Mouse (Mus musculus) E14TG2a.4 (cell line): Measurements from ENCODE around the gene Ranbp6.

Experiments
- H3K27me3 ChIP-seq: 2 replicates; pipeline ENCODE4 v1.6.1; 2014; ENCODE audit warnings: low read length, control low read depth; ENCODE audit not compliant: insufficient read depth
- H3K36me3 ChIP-seq: 2 replicates; pipeline ENCODE4 v1.6.1; 2014; ENCODE audit warnings: low read length, control low read depth; ENCODE audit not compliant: insufficient read depth
- H3K4me1 ChIP-seq: replicated peaks from 2 replicates; pipeline ENCODE4 v1.6.1; 2014; ENCODE audit warnings: low read depth, low read length, control low read depth
- H3K4me3 ChIP-seq: replicated peaks from 2 replicates; pipeline ENCODE4 v1.5.1; 2014; ENCODE audit warnings: mild to moderate bottlenecking, low read length
- H3K9me3 ChIP-seq: 2 replicates; pipeline ENCODE4 v1.6.1; 2014; ENCODE audit warnings: low read length, control low read depth
- CTCF ChIP-seq: conservative IDR thresholded peaks from 2 replicates; pipeline ENCODE4 v1.5.1; 2014; ENCODE audit warnings: low read length
- NANOG ChIP-seq: IDR thresholded peaks from 2 replicates; pipeline ENCODE4 v1.6.1; 2014; ENCODE audit warnings: borderline replicate concordance, low read length, mixed read lengths
- POU5F1 ChIP-seq: IDR thresholded peaks from 2 replicates; pipeline ENCODE4 v1.6.1; 2014; ENCODE audit warnings: low read length, borderline replicate concordance

Ranbp6 gene

DNA sequence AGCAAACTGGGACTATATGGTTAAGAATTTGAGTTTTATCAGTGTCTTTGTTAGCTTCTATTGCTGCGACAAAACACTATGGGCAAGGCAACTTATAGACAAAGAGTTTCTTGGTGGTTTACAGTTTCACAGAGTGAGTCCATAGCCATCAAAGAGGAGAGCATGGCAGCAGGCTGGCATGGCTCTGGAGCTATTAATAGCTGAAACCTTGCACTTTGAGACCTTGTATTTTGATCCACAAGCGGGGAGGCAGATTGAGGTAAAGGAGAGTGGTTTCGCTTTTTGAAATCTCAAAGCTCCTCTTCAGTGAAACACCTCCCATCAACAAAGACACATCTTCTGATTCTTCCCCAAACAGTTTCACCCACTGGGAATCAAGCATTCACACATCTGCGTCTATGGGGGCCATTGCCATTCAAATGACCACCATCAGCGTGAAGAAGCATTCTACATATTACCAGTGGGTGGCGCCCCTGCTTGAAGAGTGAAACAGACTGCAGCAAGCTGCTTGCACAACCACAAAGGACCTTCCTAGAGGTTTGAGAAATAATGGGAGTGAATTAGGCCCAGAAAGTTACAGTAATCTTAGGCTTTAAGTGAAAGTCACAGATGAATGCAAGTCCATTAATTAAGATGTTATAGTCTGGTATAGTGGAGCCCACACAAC is 11.4 kb upstream of the Ranbp6 start:
- Histone ChIP-seq H3K4me3 (no peak overlapping the region), H3K4me1 (0 out of 2 replicates have a peak, but pooled peaks cover 4% of the 10 kb centered on the region), H3K9me3 (no peaks in the 10 kb centered on the region), H3K36me3 (no peaks in the 10 kb centered on the region), H3K27me3 (no peaks in the 10 kb centered on the region)
- no peak for TF ChIP-seq POU5F1
- TF ChIP-seq NANOG: no peak
- TF ChIP-seq CTCF: peak; percentile 74

DNA sequence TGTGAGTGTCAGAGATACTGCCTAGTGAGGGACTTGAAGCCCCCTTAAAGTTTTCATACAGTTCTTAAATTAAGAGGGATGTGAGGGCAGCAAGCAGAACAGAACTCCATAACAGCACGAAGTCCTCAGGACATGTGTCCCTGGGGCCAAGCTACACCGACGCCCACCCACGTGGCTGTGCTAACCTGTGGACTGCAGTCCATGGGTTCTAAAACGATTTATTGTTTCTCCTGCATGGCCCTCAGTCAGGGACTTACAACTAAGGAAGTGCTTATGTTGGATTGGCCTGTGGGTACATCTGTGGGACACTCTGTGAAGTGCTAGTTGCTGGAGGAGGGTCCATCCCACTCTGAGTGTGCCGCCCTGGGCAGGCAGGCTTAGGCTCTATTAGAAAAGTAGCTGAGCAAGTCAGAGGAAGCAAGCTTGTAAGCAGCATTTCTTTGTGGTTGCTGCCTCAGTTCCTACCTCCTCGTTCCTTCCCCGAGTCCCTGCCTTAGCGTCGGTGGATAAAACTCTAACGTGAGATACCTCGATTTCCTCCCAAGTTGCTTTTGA is 10.8 kb upstream of the Ranbp6 start:
- no peak for TF ChIP-seq CTCF
- Histone ChIP-seq H3K4me1 (0 out of 2 replicates have a peak, but pooled peaks cover 4% of the 10 kb centered on the region), H3K9me3 (no peaks in the 10 kb centered on the region), H3K4me3 (no peak overlapping the region), H3K36me3 (no peaks in the 10 kb centered on the region), H3K27me3 (no peaks in the 10 kb centered on the region)

DNA sequence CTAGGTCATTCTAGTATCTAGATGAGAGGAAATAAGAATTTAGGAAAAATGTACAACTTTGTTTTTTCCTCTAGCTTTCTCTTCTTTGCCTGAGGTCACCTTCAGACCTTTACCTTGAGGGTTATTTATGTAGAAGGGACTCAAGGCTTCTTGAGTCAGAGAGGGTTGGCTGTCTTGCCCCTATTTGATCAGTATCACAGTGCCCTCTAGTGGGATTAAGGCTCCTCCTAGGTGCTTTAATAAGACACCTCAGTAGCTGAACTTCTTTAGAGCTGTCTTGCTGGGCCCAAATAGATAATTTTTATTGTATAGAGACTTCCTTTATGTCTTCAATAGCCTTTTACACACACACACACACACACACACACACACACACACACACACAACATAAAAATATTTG is 8.2 kb upstream of the Ranbp6 start:
- Histone ChIP-seq H3K27me3 (no peaks in the 10 kb centered on the region), H3K36me3 (no peaks in the 10 kb centered on the region), H3K4me1 (0 out of 2 replicates have a peak, but pooled peaks cover 4% of the 10 kb centered on the region), H3K9me3 (no peaks in the 10 kb centered on the region), H3K4me3 (no peak overlapping the region)
- TF ChIP-seq CTCF: peak; percentile 46
- no peak for TF ChIP-seq POU5F1

DNA sequence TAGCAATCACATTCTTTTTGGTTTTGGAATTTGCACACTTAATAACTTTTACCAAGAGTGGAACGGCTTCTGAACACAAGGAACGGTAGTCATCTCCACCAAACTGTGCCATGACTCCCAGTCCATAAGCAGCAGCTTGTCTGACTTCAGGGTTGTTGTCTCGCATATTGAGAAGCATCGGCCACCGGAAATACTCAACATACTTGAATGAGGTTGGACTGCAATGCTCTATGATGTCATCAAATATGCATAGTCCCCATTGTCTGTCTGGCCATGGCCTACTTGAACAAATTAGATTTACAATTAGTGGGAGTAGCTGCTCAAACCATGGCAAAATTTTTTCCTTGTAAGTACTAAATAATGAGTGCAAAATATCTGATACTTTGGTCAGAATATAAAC is 2.8 kb downstream of the Ranbp6 start:
- no peaks in the 10 kb centered on the region for H3K9me3 ChIP-seq
- TF ChIP-seq POU5F1: no peak
- TF ChIP-seq CTCF: no peak
- no peak for TF ChIP-seq NANOG
- 0 out of 2 replicates have a peak, but pooled peaks cover 2% of the 10 kb centered on the region for H3K27me3 ChIP-seq
- no peak overlapping the region for H3K4me3 ChIP-seq
- H3K36me3 ChIP-seq: peaks cover 31% of the 10 kb centered on the region
- peaks cover 24% of the 10 kb centered on the region for H3K4me1 ChIP-seq

DNA sequence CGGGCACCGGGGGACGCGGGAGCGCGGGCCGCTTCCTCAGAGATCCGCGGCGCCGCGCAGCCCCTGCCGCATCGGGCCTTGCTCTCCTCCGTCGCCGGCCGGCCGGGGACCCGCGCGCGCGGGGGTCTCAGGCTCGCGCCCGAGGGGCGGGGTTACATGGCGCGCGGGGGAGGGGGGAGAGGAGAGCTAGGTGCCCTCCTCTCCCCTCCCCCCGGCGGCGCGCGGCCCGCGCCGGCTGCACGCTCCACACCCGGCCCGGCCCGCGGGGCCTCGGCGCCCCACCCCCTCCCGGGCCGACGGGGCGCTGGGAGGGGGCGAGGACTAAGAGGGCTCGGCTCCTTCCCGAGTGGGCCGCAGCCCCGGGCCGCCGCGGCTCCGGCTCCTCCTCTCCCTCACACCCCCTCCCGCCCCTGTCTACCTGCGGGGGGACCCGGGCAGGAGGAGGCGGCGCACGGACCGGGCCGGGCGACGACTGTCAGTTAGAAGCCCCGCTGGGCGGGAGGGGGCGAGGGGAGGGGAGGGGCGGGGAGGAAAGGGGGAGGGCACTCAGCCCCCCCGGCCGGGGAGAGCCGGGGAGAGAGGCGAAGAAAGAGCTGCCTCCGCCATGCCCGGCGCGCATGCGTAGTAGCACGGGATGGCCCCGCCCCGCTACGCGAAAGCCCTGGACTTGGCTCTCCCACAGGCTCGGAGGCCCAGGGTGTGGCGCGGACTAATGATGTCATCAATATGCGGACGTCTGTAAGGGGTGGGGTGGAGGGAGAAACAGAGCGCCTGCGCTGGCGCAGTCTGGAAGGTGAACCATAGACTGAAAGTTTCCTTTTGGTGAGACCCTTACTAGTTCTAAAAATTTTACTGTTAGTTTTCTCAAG is 6.6 kb downstream of the Ranbp6 start, which contains the start of gene 9930021J03Rik:
TSS of gene 9930021J03Rik (minus strand) at position 73 of the 869 bp plus-strand sequence.
- H3K36me3 ChIP-seq: peaks cover 29% of the 10 kb centered on the region
- peaks cover 24% of the 10 kb centered on the region for H3K4me1 ChIP-seq
- H3K9me3 ChIP-seq: no peaks in the 10 kb centered on the region
- H3K27me3 ChIP-seq: no peaks in the 10 kb centered on the region
- peak within 1 kb of the TSS; percentile 97 for H3K4me3 ChIP-seq
- TF ChIP-seq NANOG (no peak), CTCF (no peak)

DNA sequence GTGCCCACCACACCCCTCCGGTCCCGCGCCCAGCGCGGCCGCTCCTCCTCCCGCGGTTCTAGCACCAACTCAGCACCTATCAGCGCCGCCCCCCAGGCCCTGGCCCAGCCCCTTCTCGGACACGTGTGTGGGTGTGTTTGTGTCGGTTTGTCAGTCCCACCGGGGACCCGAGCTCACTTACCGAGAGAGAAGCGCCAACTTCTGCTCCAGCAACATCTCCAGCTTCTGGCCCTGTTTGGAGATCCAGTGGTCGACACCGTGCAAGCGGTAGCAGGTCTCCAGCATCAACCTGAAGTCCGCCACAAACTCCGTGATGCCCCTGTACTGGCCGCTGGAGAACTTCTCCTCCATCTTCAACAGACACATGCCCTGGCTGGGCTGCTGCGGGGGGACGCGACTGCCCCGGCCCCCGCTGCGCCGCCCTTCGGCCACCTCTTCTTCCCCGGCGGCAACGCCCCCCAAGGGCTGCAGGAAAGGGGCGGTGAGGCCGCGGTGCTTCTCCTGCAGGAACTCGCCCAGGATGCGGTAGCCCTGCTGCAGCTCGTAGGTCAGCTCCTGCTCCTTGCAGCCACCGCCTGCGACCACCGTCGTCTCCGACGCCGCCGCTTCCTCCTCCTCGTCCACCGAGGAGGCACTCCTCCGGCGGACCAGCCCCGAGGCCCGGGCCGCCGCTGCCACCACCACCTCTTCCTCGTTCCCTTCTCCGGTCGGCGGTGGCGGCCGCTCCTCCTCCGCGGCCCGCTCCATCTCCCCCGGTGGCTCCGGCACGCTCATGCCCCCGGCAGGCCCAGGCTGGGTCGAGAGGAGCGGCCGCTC is 7.5 kb downstream of the Ranbp6 start:
- Histone ChIP-seq H3K27me3 (no peaks in the 10 kb centered on the region), H3K36me3 (peaks cover 21% of the 10 kb centered on the region), H3K9me3 (no peaks in the 10 kb centered on the region), H3K4me3 (peak overlapping the region; percentile 97), H3K4me1 (peaks cover 24% of the 10 kb centered on the region)
- no peak for TF ChIP-seq POU5F1
- TF ChIP-seq CTCF: no peak
- TF ChIP-seq NANOG: no peak

DNA sequence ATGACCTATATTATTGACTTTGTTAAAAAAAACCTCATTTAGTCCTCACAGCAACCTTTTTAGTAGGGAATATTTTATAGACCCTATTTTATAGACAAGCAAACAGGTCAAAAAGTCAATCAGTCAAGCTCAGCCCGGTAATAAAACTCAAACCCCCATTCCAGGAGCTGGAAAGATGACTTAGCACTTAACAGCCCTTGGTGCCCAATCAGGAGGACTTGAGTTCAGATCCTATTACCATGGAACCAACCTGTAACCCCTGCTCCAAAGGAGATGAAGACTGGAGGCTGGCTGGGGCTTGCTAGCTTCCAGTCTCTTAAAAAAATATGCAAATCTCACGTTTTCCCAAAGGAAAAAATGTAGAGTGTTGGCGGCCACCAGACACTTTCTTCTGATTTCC is 8.8 kb downstream of the Ranbp6 start:
- TF ChIP-seq CTCF: no peak
- no peak for TF ChIP-seq NANOG
- no peak for TF ChIP-seq POU5F1
- H3K4me1 ChIP-seq: peaks cover 24% of the 10 kb centered on the region
- H3K36me3 ChIP-seq: peaks cover 7% of the 10 kb centered on the region
- H3K27me3 ChIP-seq: no peaks in the 10 kb centered on the region
- H3K9me3 ChIP-seq: no peaks in the 10 kb centered on the region
- H3K4me3 ChIP-seq: peak overlapping the region; percentile 97; the same call in 1 of the 2 replicates

DNA sequence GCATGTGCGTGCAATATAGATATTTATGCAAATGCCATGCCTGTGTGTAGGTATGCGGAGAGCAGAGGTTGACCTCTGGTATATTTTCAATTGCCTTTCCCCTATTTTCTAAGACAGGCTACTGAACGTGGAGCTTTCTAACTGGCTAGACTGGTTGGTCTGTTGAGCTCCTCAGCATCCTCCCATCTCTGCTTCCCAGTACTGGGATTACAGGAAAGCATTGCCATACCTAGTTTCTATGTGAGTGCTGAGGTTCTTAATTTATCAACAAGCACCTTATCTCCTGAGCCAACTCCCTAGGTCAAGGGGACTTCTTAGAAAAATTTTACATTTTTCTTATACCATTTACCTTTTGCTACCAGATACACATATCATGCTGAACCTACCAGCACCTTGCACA is 15.4 kb downstream of the Ranbp6 start:
- no peaks in the 10 kb centered on the region for H3K36me3 ChIP-seq
- H3K9me3 ChIP-seq: no peaks in the 10 kb centered on the region
- peaks cover 4% of the 10 kb centered on the region; the same call in 1 of the 2 replicates for H3K4me1 ChIP-seq
- no peaks in the 10 kb centered on the region for H3K27me3 ChIP-seq
- H3K4me3 ChIP-seq: no peak overlapping the region
- no peak for TF ChIP-seq NANOG
- no peak for TF ChIP-seq CTCF
- TF ChIP-seq POU5F1: no peak
